Mouse (Mus musculus): ENCODE results near the gene Arrdc4. TPM values are rescaled to one million over a fixed set of nuclear protein-coding genes. Genes with fewer than 3 reads are reported as not detected.

The Arrdc4 gene
- 19.9 and 22.7 TPM in 2 replicates for polyA plus RNA-seq (2016; fragmentation: Nextera tagmentation; extraction: Ambion mirVana)

- Histone ChIP-seq H3K9me3 (no peaks in the 10 kb centered on the region), H3K4me3 (peak within 1 kb of the TSS; percentile 79), H3K9ac (replicated peaks) (peak within 1 kb of the TSS; percentile 86), H3K4me2 (replicated peaks) (peak within 1 kb of the TSS; percentile 95), H3K27ac (replicated peaks) (peak within 1 kb of the TSS; percentile 73), H3K27me3 (no peaks in the 10 kb centered on the region), H3K4me1 (peaks cover 27% of the 10 kb centered on the region), H3K36me3 (no peaks in the 10 kb centered on the region; the same call in 1 of the 2 replicates)
- ATAC-seq (ENCODE audit: low FRiP score, low read depth): peak; percentile 100
- WGBS: under 1% methylated on average over 52 of the region's 54 CpGs
Measured at GRCm38 (mm10) chr7:68748761-68749635, at the start of gene Arrdc4. Gene Arrdc4, minus strand, starts transcription at chr7:68749241.

DNA sequence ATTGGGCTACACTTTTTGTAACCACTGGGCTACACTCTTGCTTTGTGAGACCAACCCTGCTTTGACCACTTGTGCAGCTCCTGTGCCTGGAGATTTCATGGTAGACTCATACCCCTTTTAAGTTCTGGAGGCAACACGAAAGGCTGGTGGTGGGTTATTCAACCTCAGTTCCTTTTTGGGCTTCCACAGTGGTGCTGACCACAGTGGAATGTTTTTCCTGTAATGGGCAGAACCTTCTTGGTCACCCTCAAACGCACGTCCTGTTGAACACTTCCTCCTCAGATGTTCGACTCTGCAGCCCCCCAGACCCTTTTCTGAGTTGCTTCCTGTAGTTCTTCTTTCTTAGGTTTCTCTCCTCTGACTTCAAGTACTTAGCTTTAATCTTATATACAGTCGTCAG is 46.5 kb upstream of the Arrdc4 start:
- Histone ChIP-seq H3K9me3 (no peaks in the 10 kb centered on the region), H3K27me3 (no peaks in the 10 kb centered on the region), H3K36me3 (no peaks in the 10 kb centered on the region), H3K4me3 (no peak overlapping the region), H3K4me1 (no peaks in the 10 kb centered on the region), H3K4me2 (replicated peaks) (no peak overlapping the region), H3K9ac (replicated peaks) (no peak overlapping the region), H3K27ac (replicated peaks) (no peak overlapping the region)
- WGBS: 87% methylated on average over 5 of the region's 5 CpGs
- ATAC-seq (ENCODE audit: low FRiP score, low read depth): no peak

DNA sequence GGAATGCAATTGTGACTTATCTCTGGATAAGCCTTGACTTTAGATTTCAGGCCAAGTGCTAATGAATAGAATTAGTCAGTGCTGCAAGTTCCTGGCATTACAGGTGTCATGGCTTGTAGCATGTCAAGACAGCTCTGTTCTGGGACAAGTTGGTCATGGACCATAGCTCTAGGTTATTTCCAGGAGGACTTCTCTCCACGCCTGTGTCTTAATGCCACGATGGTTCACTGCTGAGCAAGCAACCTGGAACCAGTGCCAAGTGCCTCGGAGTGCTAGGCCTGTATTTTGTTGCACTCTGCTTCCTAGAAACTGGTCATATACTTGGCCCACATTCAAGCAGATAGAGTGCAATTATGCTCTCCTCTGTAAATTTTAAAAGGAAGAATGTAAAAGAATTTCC is 39.7 kb upstream of the Arrdc4 start:
- Histone ChIP-seq H3K27ac (replicated peaks) (no peak overlapping the region), H3K27me3 (no peaks in the 10 kb centered on the region), H3K9ac (replicated peaks) (no peak overlapping the region), H3K9me3 (no peaks in the 10 kb centered on the region), H3K4me2 (replicated peaks) (no peak overlapping the region), H3K4me1 (no peaks in the 10 kb centered on the region), H3K36me3 (no peaks in the 10 kb centered on the region), H3K4me3 (no peak overlapping the region)
- WGBS: 96% methylated on average over 3 of the region's 3 CpGs
- ATAC-seq (ENCODE audit: low FRiP score, low read depth): no peak

GRCm38 (mm10) chr7:68771757-68772094 is 22.7 kb upstream of the Arrdc4 start:
- Histone ChIP-seq H3K9me3 (no peaks in the 10 kb centered on the region), H3K4me2 (replicated peaks) (no peak overlapping the region), H3K4me1 (no peaks in the 10 kb centered on the region), H3K27ac (replicated peaks) (no peak overlapping the region), H3K36me3 (no peaks in the 10 kb centered on the region), H3K27me3 (no peaks in the 10 kb centered on the region), H3K4me3 (no peak overlapping the region), H3K9ac (replicated peaks) (no peak overlapping the region)
- ATAC-seq (ENCODE audit: low FRiP score, low read depth): no peak
- 79% methylated on average over 2 of the region's 2 CpGs for WGBS

- Histone ChIP-seq H3K27ac (replicated peaks) (no peak overlapping the region), H3K9ac (replicated peaks) (no peak overlapping the region), H3K9me3 (no peaks in the 10 kb centered on the region), H3K4me1 (no peaks in the 10 kb centered on the region), H3K27me3 (no peaks in the 10 kb centered on the region), H3K4me2 (replicated peaks) (no peak overlapping the region), H3K36me3 (no peaks in the 10 kb centered on the region), H3K4me3 (no peak overlapping the region)
- WGBS: 76% methylated on average over 7 of the region's 7 CpGs
- ATAC-seq (ENCODE audit: low FRiP score, low read depth): no peak
Measured at GRCm38 (mm10) chr7:68770894-68771756, 22.1 kb upstream of the Arrdc4 start.

DNA sequence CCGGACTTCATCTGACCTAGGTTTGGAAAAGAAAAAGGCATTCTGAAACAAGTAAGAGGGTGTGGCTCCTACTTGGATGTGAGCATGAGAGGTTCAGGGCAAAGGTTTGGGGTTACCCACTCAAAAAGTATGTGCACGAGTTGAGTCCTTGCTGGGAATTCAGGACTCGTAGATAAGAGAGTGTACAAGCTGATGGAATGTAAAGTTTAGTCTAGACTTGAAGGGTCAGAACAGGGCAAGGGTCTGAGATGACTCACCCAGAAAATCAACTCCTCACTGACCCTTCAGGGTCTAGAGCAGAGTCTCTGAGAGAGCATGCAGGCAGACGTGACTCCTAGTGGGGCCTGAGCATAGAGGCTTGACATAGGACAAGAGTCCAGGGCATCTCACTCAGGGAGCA is 16.9 kb upstream of the Arrdc4 start:
- Histone ChIP-seq H3K9ac (replicated peaks) (no peak overlapping the region), H3K9me3 (no peaks in the 10 kb centered on the region), H3K27me3 (no peaks in the 10 kb centered on the region), H3K4me1 (no peaks in the 10 kb centered on the region), H3K4me2 (replicated peaks) (no peak overlapping the region), H3K36me3 (no peaks in the 10 kb centered on the region), H3K4me3 (no peak overlapping the region), H3K27ac (replicated peaks) (no peak overlapping the region)
- no peak for ATAC-seq (ENCODE audit: low FRiP score, low read depth)
- 86% methylated on average over 4 of the region's 4 CpGs for WGBS

GRCm38 (mm10) chr7:68759148-68759724 is 10.2 kb upstream of the Arrdc4 start:
- H3K9me3 ChIP-seq: no peaks in the 10 kb centered on the region
- 0 out of 2 replicates have a peak, but pooled peaks cover 4% of the 10 kb centered on the region for H3K27me3 ChIP-seq
- H3K9ac ChIP-seq (replicated peaks): no peak overlapping the region
- WGBS: 88% methylated on average over 6 of the region's 6 CpGs
- no peak overlapping the region for H3K4me2 ChIP-seq (replicated peaks)
- H3K4me3 ChIP-seq: no peak overlapping the region
- no peaks in the 10 kb centered on the region for H3K36me3 ChIP-seq
- ATAC-seq (ENCODE audit: low FRiP score, low read depth): no peak
- H3K27ac ChIP-seq (replicated peaks): no peak overlapping the region
- H3K4me1 ChIP-seq: no peaks in the 10 kb centered on the region

DNA sequence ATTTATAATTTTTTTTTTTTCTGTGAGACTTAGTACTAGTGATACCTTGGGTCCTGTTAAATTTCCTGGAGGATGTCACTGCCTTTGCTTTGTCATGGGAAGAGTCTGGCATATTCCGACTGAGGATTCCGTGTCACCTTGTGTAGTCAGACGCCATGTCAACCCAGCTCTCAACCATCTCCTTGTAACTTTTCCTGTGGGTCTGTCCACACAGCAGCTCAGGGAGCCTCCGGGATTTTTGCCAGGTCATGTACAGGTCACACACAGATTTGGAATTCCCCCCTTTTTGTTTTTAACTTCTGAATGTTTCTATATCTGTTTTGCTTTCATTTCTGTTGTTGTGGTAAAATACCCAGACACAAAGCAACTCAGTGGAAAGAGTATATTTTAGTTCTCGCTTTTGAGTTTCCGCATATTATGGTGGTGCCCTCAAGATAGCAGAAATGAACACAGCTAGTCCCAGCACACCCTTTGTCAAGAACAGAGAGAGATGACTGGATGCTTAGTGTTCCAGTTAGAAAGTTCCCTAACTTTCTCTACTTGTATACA is 7.7 kb upstream of the Arrdc4 start:
- no peak for ATAC-seq (ENCODE audit: low FRiP score, low read depth)
- 87% methylated on average over 6 of the region's 6 CpGs for WGBS
- Histone ChIP-seq H3K9ac (replicated peaks) (no peak overlapping the region), H3K4me1 (no peaks in the 10 kb centered on the region), H3K36me3 (no peaks in the 10 kb centered on the region), H3K27me3 (0 out of 2 replicates have a peak, but pooled peaks cover 4% of the 10 kb centered on the region), H3K4me3 (no peak overlapping the region), H3K4me2 (replicated peaks) (no peak overlapping the region), H3K9me3 (no peaks in the 10 kb centered on the region), H3K27ac (replicated peaks) (no peak overlapping the region)

DNA sequence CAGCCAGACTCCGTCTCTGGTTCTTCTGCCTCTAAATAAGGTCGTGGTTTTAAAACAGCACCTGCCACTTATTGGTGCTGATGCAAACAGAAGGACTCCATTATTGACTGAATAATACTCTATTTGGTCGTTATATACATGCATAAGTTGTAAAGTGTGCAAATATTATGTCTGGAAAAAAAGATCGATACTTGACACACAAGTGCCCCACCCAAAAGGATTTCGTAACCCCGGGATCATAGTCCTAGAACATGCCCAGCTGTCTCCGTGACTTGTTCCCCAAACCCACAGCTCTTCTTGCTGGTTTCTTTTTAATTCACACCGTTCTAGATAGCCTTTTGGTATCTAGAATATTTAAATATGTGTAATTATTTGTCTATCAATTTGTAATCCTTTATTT is 878 bp upstream of the Arrdc4 start:
- Histone ChIP-seq H3K9me3 (no peaks in the 10 kb centered on the region), H3K4me2 (replicated peaks) (peak overlapping the region; percentile 95), H3K27ac (replicated peaks) (no peak overlapping the region), H3K4me1 (peaks cover 27% of the 10 kb centered on the region), H3K27me3 (no peaks in the 10 kb centered on the region), H3K9ac (replicated peaks) (no peak overlapping the region), H3K4me3 (peak overlapping the region; percentile 79), H3K36me3 (no peaks in the 10 kb centered on the region)
- WGBS: 72% methylated on average over 8 of the region's 8 CpGs
- ATAC-seq (ENCODE audit: low FRiP score, low read depth): no peak

DNA sequence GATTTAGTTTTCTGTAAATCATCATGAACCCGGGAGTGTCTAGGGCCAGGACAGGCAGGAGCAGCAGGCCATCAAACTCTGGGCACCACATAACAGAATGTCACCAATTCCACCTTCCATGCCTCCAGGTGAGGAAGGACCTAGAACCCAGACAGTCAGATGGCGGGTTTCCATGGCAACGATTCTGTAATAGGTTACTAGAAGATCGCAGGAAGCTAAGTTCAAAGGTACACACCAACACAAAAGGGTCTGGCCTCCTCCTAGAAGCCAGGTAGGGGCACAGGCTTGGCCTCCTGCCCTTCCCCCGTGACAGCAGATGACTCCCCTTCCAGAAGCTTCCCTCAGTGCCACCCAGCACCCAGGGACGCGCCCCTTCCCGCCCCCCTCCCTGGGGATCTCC is 680 bp downstream of the Arrdc4 start:
- no peaks in the 10 kb centered on the region for H3K27me3 ChIP-seq
- WGBS: 20% methylated on average over 8 of the region's 8 CpGs

GRCm38 (mm10) chr7:68744616-68745015 is 4.4 kb downstream of the Arrdc4 start:
- Histone ChIP-seq H3K4me3 (no peak overlapping the region), H3K36me3 (peaks cover 33% of the 10 kb centered on the region), H3K9me3 (no peaks in the 10 kb centered on the region), H3K4me1 (peaks cover 24% of the 10 kb centered on the region), H3K9ac (replicated peaks) (no peak overlapping the region), H3K4me2 (replicated peaks) (no peak overlapping the region), H3K27me3 (no peaks in the 10 kb centered on the region), H3K27ac (replicated peaks) (no peak overlapping the region)
- no peak for ATAC-seq (ENCODE audit: low FRiP score, low read depth)
- WGBS: 86% methylated on average over 9 of the region's 9 CpGs

More for the DNA sequence above, 680 bp downstream of the Arrdc4 start:
- Histone ChIP-seq H3K9ac (replicated peaks) (peak overlapping the region; percentile 86), H3K4me1 (peaks cover 27% of the 10 kb centered on the region), H3K36me3 (peaks cover under 1% of the 10 kb centered on the region), H3K9me3 (no peaks in the 10 kb centered on the region), H3K4me3 (peak overlapping the region; percentile 79), H3K27ac (replicated peaks) (peak overlapping the region; percentile 73), H3K4me2 (replicated peaks) (peak overlapping the region; percentile 95)
- no peak for ATAC-seq (ENCODE audit: low FRiP score, low read depth)
